Mouse (Mus musculus) c-Kit-positive CD71-positive TER-119-negative erythroid progenitor cells, embryonic 14.5 days (primary cell): ENCODE measurements around the gene Coa3.

Source experiments
- DNase-seq: peaks from one replicate; pipeline ENCODE4 v3.0.0-alpha.2; 2013; ENCODE audit warnings: low read depth

Gene Coa3

GRCm38 (mm10) chr11:101251031-101251430 is 27.9 kb downstream of the Coa3 start:
- DNase-seq: no peak

GRCm38 (mm10) chr11:101248258-101248994 is 30.5 kb downstream of the Coa3 start:
- no peak for DNase-seq

- DNase-seq: no peak
Observed at GRCm38 (mm10) chr11:101247521-101248030, 31.3 kb downstream of the Coa3 start.

- DNase-seq: no peak
Observed at GRCm38 (mm10) chr11:101246702-101247012, 32.3 kb downstream of the Coa3 start.

- DNase-seq: no peak
Observed at GRCm38 (mm10) chr11:101245855-101246701, 32.8 kb downstream of the Coa3 start, which contains the start of gene Ramp2. Gene Ramp2, plus strand, starts transcription at chr11:101246028.

GRCm38 (mm10) chr11:101245071-101245470 is 33.8 kb downstream of the Coa3 start:
- DNase-seq: no peak

GRCm38 (mm10) chr11:101238071-101238647 is 40.8 kb downstream of the Coa3 start:
- DNase-seq: no peak

GRCm38 (mm10) chr11:101236782-101237181 is 42.1 kb downstream of the Coa3 start:
- no peak for DNase-seq

GRCm38 (mm10) chr11:101235429-101235828 is 43.5 kb downstream of the Coa3 start:
- no peak for DNase-seq

- no peak for DNase-seq
Observed at GRCm38 (mm10) chr11:101234124-101234523, 44.8 kb downstream of the Coa3 start.

GRCm38 (mm10) chr11:101233240-101233639 is 45.7 kb downstream of the Coa3 start:
- DNase-seq: no peak

- no peak for DNase-seq
Observed at GRCm38 (mm10) chr11:101232010-101232839, 46.7 kb downstream of the Coa3 start.

GRCm38 (mm10) chr11:101230991-101231871 is 47.7 kb downstream of the Coa3 start:
- no peak for DNase-seq

GRCm38 (mm10) chr11:101230526-101230925 is 48.4 kb downstream of the Coa3 start:
- no peak for DNase-seq

GRCm38 (mm10) chr11:101230061-101230511 is 48.8 kb downstream of the Coa3 start:
- no peak for DNase-seq

GRCm38 (mm10) chr11:101229361-101229900 is 49.5 kb downstream of the Coa3 start:
- no peak for DNase-seq
